In genomic region chr6:128799144-128799895, GRCm38 (mm10) we compare ENCODE assay signal across 8 mouse cellular contexts. TPM values are rescaled to one million over a fixed set of nuclear protein-coding genes. Genes with fewer than 3 reads are reported as not detected.
DNase-seq lines count a peak whose midpoint lies in the region; ATAC-seq and TF ChIP-seq lines count a peak whose summit lies in the region.
"Not testable (repeated sequence)": the region's sequence is repeated elsewhere in the genome, so short reads cannot be mapped to it uniquely, and the experiment has no call there.

No protein-coding gene starts in this region.

- not testable (repeated sequence) for H3K4me1 ChIP-seq in hindbrain, embryonic 14.5 days (replicated peaks; ENCODE audit: control insufficient read depth, insufficient read depth, low read length)

- in situ Hi-C loops in Patski (cut with MboI; ENCODE audit: low pct_unique_long_range_greater_than_20kb) = loop anchor here (5.0 kb wide), 1 partner anchor 37 kb away; no protein-coding TSS in a partner anchor

- H3K27ac ChIP-seq in hindbrain, embryonic 14.5 days = peak overlapping the region; percentile 91

- DNase-seq in Patski (ENCODE audit: low read depth, low spot score) = peak; percentile 62
- peak; percentile 89 to 92 for DNase-seq in cerebellum, postnatal 25 days
- peak; percentile 85 to 86 for DNase-seq in frontal cortex, postnatal 25 days (ENCODE audit: low spot score in 2 of 2)
- peak; percentile 100 for DNase-seq in hindbrain, embryonic 14.5 days (ENCODE audit: low spot score)
- peak; percentile 84 to 86 for DNase-seq in layer of hippocampus, postnatal 25 days (ENCODE audit: extremely low spot score in 1 of 2, low spot score in 1 of 2)
- DNase-seq in lung, postnatal 14 days = peak; percentile 87
- DNase-seq in ovary, postnatal 36 days (ENCODE audit: low spot score) = peak; percentile 81
- peak; percentile 83 for DNase-seq in thymus, postnatal 14 days

- not testable (repeated sequence) for H3K9me3 ChIP-seq in hindbrain, embryonic 14.5 days (ENCODE audit: control insufficient read depth, low read length)

- POLR2A ChIA-PET in Patski (lab: Charles Lee) = not testable (repeated sequence)

- peak; percentile 37 for ATAC-seq in Patski
- peak; percentile 81 for ATAC-seq in hindbrain, embryonic 14.5 days (ENCODE audit: low FRiP score)

- CTCF ChIA-PET in Patski (lab: Charles Lee) = interaction anchor here (0.8 to 1.7 kb wide), 3 partner anchors 33 to 39 kb away, joined by 3 to 5 read pairs (median 5); no protein-coding TSS in a partner anchor

- peak overlapping the region; percentile 71 for H3K4me2 ChIP-seq in hindbrain, embryonic 14.5 days (replicated peaks)

- peak; percentile 70 for TF ChIP-seq CTCF in Patski (IDR thresholded peaks at IDR 0.05)

- under 1% methylated on average over 49 of the region's 49 CpGs for WGBS in hindbrain, embryonic 14.5 days

- not testable (repeated sequence) for H3K36me3 ChIP-seq in hindbrain, embryonic 14.5 days (replicated peaks; ENCODE audit: control insufficient read depth, insufficient read depth)

- H3K27me3 ChIP-seq in Patski; hindbrain, embryonic 14.5 days (ENCODE audit: control insufficient read depth, insufficient read depth, low read length): not testable (repeated sequence)

- peak overlapping the region; percentile 82 for H3K9ac ChIP-seq in hindbrain, embryonic 14.5 days

- H3K4me3 ChIP-seq in hindbrain, embryonic 14.5 days (replicated peaks; ENCODE audit: low read length) = peak overlapping the region; percentile 60

RNA-seq across cellular contexts. Expression of gene Klrb1c, which starts 10.3 kb away (rescaled TPM):
- polyA plus RNA-seq in Patski (2021) = not detected
- polyA plus RNA-seq in hindbrain, embryonic 14.5 days (2014; fragmentation: Nextera tagmentation; extraction: Ambion mirVana) = 0.23 TPM in 1 of 2 replicates, not detected in the other
- not detected for total RNA-seq in layer of hippocampus, postnatal 25 days (2021)

RNA-seq across cellular contexts. Expression of gene Gm44511, which starts 26.8 kb away (rescaled TPM):
- not detected for polyA plus RNA-seq in Patski (2021)
- polyA plus RNA-seq in hindbrain, embryonic 14.5 days (2014; fragmentation: Nextera tagmentation; extraction: Ambion mirVana) = not detected in 2 replicates
- not detected for total RNA-seq in layer of hippocampus, postnatal 25 days (2021)

RNA-seq across cellular contexts. Expression of gene Klrb1b, which starts 26.8 kb away (rescaled TPM):
- polyA plus RNA-seq in Patski (2021) = not detected
- polyA plus RNA-seq in hindbrain, embryonic 14.5 days (2014; fragmentation: Nextera tagmentation; extraction: Ambion mirVana) = not detected in 2 replicates
- total RNA-seq in layer of hippocampus, postnatal 25 days (2021) = not detected

Comparison
In these comparisons a context has a peak if more than half of its experiments do, and no peak if none do; other contexts are left out.
1. Peak in every context shown above with its lines: DNase-seq, ATAC-seq, H3K4me3 ChIP-seq and H3K27ac ChIP-seq.